Mouse (Mus musculus) heart, postnatal 4 days (tissue): Measurements from ENCODE around the gene Ccdc13. TPM values are rescaled to one million over a fixed set of nuclear protein-coding genes. Genes with fewer than 3 reads are reported as not detected.
A peak's percentile ranks its signal among the peaks of the same experiment; 100 is the strongest.

Experiments used
- DNase-seq: peaks from one replicate; pipeline ENCODE4 v3.0.0; 2021
- total RNA-seq, 2 experiments: library from RNA; stranded (reverse); gene quantifications; 2 replicates each; pipeline ENCODE4 v1.2.3; 2021

Ccdc13 gene
- not detected for total RNA-seq

DNA sequence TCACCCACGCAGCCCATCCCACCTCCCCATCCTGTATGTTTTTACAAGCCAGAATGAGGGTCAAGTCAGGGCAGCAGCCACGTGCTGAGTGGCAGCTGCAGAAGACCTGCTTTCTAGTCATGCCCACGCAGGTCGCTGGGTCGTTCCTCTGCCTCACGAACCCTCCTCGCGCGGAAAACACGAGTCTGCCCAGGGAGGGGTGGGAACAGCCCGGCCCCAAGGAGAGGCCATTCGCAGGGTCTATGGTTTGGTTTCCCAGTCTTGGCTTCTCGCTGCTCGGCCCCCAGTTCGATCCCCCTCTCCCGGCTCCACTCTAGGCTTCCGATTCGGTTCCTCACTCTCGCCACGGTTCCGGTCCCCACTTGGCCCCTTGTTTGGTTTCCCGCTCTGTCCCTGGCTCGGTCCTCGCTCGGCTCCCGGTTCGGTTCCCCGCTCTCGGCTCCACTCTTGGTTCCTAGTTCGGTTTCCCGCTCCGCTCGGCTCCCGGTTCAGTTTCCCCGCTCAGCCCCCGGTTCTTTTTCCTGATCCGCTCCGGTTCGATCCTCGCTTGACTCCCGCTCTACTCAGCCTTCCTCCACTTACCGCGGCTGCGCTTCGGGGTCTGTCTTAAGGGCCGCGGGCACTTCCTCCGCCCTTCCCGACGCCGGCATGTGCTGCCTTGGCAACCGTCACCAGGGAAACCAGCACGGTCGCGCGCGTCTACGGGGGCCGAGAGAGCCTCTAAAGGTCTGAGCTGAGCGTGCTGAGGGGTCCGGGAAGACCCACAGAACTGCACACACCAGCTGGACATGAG, at the start of gene Ccdc13:
Ccdc13 (minus strand) TSS at position 633 of the 793 bp plus-strand sequence.
- peak; percentile 83 for DNase-seq

DNA sequence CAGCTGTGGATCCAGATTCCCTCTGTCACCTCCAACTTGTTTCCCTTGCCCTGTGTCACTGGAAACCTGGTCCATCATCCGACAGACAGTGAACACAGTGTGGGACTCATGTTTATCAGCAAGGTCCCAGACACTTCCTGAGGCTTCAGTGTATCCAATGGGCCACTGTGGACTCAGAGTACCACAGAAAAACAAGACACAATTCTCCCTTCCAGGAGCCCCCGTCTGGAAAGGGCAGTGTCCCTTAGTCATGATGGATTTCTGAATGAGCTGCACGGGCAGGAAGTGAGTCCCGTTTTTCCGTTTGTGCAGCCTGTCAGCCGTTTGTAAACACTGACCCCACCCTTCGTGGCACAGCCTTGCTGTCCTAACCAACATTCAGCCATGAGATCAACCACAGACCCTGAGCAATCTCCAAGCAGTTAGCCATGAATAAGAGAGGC, 42.8 kb upstream of the Ccdc13 start:
- no peak for DNase-seq

DNA sequence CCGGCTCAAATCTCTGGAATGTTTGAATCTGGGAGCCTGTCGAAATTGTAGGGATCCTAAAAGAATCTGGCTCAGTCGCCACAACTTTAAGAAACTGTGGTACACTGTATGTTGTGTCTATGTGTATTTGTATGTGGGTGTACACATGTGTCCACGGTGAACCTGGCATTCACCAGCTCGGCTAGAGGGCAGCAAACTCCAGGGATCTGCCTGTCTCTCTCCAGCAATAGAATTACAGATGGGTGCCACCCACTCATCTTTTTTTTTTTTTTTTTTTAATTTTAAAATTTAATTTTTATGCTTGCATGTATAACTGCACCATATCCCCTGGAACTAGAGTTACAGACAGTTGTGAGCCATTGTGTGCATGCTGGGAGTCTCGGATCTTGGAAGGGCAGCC, 42.0 kb upstream of the Ccdc13 start:
- no peak for DNase-seq

DNA sequence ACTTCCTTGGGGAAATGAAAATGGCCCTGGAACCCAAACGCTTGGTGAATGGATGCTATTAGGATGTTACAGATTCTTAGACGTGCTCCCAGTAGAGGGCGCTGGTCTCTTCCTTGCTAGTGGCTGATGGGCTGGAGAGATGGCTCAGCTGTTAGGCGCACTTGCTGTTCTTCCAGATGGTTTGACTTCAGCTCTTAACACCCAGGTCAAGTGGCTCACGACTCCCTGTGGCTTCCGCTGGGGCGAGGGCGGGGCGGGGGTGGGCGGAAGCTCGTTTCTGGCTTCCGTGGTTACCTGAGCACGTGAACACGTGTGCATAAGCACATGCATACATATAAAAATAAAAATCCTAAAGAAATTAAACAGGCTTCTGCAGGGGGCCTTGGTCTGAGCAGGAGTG, 41.6 kb upstream of the Ccdc13 start:
- peak; percentile 81 for DNase-seq

DNA sequence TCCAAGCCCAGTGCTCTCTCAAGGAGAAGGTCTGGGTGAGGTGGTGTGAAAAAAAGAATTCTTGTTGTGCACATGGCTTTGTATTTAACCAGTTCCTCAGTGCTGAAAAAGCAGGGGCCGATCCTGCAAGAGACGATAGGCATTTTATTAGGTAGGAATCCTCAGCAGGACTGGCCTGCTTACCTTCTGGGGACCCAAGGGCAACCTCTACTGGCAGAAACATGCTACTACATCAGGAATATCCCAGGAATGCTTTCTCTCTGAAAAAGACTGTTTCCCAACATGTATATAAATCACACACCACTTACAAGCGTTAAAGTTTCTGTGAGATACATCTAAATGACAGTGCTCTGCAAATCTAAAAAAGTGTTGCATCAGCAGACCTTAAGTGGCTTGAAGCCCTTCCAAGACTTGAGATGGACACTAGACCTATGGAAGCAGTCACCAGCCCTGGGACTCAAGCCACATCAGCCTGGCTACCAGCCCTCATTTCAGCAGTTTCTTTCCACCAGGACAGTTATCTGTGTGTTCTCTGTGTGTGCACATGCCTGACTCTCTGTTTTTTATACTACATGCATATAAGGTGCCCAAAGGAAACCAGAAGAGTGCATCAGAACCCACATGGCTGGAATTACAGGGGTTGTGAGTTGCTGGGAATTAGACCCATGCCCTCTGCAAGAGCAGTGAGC, 37.9 kb upstream of the Ccdc13 start:
- peak; percentile 69 for DNase-seq

DNA sequence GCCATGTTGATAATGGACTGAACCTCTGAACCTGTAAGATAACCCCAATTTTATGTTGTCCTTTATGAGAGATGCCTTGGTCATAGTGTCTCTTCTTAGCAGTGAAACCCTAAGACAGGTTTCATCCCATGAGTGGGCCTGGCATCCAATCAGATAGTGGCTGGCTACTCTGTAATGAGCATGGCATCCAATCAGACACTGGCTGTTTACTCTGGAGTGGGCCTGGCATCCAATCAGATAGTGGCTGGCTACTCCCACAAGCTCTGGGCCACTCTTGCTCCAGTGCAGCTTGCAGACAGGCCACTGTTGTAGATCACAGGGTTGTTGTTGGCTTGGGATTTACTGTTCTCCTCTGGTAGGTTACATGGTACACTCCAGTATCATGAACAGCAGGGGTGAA, 34.3 kb upstream of the Ccdc13 start:
- no peak for DNase-seq

DNA sequence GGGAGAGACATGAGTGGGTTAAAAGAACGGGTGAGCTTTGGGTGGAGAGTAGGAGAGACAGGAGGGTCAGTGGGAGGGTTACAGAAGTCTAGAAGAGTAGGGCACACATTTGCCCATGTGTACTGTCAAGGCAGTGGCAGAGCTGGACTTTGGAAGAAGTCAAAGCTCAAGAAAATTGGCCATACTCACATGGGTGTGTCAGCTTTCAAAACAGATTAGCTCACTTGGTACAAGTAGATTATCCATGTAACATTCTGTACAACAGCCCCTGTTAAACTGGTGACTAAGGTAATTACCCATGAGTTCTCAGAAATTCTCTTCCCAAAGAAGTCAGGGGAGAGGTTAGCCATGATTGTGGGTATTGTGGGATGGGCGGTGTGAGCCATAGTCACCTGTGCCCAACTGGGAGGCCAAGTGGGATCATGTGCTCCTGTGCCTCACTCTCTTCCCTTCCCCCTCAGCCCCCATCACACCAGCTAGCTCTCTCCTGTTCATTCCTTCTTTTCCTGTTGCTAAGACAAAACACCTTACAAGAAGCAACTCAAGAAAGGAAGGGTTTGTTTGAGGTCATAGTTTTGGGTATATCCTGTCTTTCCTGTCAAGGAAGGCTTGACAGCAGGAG, 32.9 kb upstream of the Ccdc13 start:
- no peak for DNase-seq

DNA sequence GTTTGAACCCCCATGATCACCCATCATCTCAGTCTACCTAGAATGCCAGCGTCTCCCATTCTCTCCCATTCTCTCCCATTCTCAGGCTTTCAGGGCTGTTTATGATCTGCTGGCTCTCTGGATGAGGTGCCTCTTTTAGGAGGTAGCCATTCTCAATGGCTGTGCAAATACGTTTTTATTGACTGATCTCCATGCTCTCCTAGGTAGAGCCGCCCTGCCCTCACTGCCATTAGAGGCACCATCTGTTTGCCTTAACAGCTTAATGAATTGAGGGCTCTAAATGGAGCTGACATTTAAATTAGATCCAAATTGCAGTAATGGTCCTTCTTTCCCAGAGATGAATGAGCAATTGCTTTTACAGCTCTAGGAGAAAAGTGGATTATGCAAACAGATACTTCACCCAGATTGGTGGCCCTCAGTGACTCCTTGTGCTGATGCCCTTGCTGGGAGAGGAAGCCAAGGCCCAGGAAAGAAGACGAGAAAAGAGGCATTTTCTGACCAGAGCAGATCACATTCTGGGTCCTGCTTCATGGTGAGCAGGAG, 30.8 kb upstream of the Ccdc13 start:
- DNase-seq, result no peak

DNA sequence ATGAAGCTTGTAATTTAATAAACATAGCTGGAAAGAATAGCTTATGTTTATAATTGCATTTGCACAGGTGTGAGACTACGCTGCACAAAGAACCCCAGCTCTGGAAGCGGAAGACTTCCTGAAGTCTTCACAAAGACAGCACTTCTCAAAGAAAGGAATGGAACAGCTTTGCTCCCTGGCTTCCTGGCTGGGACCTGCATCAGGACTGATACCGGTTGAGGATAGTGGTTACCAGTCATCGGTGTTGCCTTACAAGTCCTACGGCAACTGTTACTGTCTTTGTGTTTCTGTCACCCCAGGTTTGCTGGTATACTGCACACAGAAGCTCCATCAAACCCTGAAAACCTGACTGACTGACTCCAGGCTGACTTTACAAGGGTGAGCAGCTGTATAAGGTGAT, 30.2 kb upstream of the Ccdc13 start:
- DNase-seq, result no peak

DNA sequence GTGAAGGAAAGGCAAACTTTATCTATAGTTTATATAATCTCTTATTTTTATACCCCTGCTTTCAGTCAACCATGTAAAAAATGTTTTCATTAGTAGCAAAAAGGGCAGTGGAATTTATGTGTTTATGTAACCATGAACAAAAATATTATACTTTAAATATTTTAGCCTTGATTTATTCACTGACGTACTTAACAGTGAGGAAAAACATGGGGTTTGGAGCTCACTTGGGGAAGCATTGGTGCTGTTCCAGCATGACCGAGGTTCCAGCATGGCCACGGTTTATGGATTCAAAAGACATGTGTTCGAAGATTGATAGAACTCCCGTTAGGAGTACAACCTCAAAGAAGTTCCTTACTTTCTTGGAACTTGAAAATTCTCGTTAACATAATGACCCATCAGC, 29.0 kb upstream of the Ccdc13 start:
- DNase-seq, result no peak

DNA sequence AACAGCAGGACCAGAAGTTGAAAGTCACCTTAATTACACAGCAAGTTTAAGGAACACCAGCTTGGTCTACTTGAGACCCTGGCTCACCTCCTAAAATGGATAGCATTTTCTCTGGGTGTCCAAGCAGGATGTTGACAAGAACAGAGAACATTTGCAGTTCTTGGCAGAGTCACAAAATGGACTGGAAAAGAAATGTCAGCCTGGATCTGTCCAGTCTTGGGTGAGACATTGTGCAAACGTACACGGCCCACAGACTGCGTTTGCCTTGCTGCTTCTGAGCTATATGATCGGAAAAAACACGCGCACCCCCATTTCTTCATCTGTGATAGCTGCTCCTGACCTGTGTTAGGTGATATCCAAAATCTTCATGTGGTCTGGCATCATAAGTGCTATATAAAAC, 28.4 kb upstream of the Ccdc13 start:
- peak; percentile 26 for DNase-seq

DNA sequence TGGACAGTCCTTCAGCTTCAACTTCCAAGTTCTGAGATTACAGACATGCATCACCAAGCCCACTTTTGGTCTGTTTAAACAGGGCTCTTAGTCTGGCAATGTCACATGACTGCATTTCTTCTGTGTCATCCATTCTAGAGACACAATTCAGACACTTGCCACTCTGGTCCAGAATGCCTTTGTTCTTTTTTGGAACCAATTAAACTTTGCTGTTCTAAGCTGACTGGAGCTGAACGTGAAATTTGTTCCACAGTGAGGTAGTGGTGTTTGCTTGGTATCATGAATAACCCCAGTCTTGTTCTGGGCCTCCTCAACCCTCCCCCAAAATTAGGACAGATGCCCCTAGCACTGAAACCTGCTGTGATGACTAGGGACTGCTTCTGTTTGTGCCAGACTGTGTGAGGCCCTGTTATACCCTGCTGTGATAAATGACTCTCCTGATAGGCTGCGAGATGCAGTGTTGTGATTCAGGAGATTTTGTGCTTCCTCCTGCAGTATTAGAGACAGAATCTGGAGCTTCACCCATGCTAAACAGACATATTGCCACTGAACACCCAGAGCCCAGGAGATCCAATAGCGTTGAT, 26.3 kb upstream of the Ccdc13 start:
- no peak for DNase-seq

DNA sequence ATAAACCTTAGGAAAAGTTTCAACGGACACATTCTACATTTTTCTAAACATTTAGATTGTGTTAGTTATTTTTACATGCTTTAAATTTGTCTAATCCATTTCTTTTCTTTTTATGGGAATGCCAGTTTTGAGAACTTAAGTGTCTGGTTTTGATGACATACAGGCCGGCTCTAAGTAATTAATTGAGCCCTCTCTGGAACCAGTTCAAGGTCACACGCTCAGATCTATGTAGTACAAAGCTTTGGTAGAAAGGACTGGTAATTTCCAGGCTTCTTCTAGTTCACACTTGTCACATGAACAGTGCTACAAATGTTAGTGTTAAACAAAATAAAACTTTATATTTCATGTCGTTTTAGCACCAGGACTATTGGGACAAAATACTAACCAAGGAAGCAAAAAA, 25.6 kb upstream of the Ccdc13 start:
- DNase-seq, result no peak

DNA sequence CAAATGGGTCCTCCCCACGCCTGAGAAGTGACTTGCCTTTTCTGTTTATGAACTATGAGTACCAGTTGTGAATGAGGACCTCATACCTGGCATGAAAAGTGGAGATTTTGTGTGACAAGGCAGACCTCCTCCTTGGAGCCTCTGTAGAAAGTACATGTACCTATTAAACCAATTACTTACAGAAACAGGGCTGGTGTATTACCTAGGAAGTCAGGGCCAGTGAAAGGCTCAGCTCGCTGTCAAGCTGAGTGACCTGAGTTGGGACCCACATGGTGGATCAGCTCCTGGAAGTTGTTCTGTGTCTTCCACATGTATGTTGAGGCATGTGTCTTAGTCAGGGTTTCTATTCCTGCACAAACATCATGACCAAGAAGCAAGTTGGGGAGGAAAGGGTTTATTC, 21.7 kb upstream of the Ccdc13 start:
- no peak for DNase-seq

DNA sequence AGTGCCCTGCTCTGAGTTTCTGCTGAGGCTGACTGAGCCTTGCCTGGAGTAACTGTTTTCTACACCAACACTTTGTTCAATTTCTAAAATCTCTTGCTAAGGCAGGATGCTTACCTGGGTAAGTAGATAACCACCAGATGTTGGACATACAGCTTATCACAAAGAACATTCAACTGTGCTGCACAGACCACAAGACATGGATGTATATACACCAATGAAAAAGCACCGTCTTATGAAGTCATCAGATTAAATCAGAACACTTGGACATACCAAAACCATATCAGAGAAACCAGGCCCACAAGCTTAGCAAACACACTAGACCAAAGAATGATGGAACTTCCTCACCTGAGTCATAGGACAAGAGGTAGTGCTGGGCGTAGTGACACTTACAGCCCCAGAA, 20.1 kb upstream of the Ccdc13 start:
- no peak for DNase-seq

DNA sequence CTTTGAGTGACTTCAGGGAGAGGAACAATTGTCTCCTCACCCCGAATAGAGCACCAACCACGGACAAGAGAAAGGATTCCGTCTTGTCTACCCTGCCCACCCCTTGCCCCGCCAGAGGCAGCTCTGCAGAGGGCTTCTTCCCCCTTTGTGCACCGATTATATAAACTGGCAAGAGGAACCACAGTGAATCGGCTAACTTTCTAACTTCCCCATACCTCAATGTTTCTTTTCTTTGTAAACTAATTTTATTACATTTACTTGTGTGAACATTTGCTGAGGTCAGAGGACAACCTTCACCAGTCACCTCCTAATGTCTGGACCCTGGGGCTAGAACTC, 18.9 kb upstream of the Ccdc13 start, which contains the start of gene Higd1a:
Higd1a (minus strand) TSS at position 210 of the 336 bp plus-strand sequence.
- no peak for DNase-seq

DNA sequence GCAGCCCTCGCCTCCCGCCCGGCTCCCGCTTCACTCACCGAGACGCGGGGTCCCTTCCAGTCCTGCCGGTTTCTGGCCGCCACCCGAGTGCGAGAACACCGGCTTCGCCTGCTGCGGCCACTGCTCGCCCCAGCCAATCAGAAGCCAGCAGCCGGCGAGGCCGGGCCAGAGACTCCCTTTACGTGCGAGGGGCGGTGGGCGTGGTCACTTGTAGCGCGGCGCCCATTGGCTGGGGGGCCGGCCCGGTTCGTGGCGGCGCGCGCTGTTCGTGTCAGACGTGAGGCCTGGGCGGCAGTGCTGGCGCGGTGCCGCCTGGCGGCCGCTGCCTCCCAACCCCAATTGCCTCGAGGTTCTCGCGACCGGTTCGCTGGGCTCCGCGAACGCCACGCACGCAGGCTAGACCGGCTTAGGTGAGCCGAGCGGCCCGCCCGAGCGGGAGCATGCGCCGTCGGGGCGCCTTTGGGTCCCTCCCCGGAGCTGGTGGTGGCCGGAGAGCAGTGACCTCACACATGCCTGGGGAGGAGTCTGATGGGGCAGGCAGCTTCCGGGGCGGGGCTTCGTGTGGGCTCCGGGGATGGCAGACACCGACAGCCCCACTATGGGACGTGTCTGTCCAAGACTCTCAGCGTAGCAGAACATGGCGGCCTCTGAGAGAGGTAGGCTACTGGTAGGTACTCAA, 18.4 kb upstream of the Ccdc13 start:
- peak; percentile 98 for DNase-seq

DNA sequence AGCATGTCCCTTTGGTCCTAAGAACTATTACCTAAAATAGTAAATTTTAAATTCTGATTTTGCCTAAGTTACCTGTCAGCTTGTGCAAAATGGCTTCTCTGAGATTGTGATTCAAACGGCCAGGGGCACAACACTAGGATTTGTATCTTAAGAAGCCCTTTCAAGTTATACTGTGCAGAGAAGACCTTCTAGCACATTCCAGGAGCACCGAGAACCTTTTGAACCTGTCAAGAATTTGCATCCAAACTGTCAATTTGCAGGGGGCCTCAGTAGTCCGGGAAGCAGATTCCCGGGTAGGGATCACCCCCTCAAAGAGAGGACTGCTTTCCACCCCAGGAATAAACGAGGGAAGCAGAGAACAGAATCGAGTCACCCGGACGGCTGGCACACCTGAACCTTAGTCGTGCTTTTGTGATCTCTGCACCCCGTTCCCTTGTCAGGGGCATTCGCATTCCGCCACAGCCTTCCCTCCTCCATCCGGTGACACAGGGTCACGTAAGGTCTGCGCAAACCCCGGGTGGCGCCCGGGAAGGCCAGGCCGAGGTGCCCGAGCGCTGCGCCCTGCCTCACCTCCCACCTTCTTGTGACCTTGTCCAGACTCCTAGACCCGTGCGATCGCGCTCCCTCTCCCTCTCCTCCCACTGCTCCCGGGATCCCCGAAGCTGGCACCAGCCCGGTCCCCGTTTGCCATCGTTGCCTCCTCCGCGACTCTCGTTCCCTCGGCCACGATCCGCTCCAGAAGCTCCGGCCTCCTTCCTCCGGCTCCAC, 17.6 kb upstream of the Ccdc13 start:
- no peak for DNase-seq

DNA sequence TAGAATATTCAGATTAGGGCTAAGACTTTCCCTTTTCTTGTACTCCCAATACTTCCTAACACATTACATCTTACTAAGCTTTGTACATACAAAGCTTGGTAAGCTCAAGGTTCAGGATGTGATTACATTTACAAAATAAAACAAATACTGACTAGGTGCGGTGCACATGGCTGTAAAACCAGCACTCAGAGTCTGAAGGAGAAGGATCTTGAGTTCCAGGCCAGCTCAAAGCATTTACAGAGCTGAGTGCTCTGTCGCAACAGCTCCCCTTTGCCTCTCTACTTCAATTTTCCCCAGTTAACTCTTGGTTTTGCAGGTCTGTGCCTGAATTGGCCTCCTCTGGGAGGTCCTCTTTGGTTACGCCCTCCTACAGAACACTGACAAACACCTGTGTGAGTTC, 15.0 kb upstream of the Ccdc13 start:
- DNase-seq, result no peak

DNA sequence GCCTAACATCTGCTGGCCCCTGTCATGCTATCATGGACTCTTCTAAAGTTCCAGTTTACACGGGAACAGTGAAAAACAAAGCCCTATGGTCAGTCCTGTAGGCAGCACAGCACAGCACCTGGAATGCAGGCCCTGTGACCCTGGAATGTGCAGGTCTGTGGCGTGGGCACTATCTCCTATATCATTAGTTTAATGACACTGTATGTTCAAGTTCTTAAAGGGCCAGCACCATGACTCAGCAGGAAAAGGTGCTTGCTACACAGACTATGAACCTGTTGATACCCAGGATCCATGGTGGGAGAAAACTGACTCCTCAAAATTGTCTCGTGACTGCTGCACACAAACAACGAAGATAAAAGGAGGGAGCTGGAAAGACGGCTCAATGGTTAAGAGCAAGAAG, 8.6 kb upstream of the Ccdc13 start:
- DNase-seq, result no peak

DNA sequence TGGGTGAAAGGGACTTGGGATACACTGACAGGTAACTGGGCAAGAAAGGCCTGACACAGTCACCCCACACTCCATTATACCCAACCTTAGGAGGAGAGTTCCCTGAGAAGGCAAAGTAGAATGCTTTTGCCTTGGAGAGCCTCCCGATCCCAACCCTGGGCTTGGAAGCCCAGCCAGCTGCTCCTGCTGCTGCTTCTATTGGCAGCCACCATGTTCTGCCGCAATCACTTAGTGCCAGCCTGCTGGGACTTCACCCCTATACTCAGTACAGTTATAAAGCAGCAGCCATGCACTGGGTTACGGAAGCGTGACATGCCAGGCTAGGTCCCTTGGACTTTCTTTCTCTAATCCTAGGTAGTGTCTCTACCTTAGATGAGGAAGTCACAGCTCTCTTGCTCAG, 7.9 kb upstream of the Ccdc13 start:
- no peak for DNase-seq
